Mouse (Mus musculus) brain, embryonic 14.5 days (tissue): ENCODE measurements at regions not wholly inside any gene's neighbourhood (a gene's known extent, or its start where the extent isn't known, plus 50 kb on each side); places are given as distances from the start of the nearest gene placed in this dataset.

ENCODE experiments used
- CTCF ChIP-seq: fragments of 200-500 bp; IDR thresholded peaks from 2 replicates; pipeline ENCODE4 v1.5.1; 2012; ENCODE audit warnings: inconsistent platforms, mild to moderate bottlenecking, moderate library complexity, borderline replicate concordance; ENCODE audit not compliant: insufficient read depth, insufficient read length; ENCODE audit errors: extremely low read depth
- POLR2A ChIP-seq: fragments of 200-500 bp; IDR thresholded peaks from 2 replicates; pipeline ENCODE4 v1.6.1; 2012; ENCODE audit warnings: mild to moderate bottlenecking, inconsistent platforms, borderline replicate concordance; ENCODE audit not compliant: poor library complexity, insufficient read depth, insufficient read length, severe bottlenecking; ENCODE audit errors: extremely low read depth

DNA sequence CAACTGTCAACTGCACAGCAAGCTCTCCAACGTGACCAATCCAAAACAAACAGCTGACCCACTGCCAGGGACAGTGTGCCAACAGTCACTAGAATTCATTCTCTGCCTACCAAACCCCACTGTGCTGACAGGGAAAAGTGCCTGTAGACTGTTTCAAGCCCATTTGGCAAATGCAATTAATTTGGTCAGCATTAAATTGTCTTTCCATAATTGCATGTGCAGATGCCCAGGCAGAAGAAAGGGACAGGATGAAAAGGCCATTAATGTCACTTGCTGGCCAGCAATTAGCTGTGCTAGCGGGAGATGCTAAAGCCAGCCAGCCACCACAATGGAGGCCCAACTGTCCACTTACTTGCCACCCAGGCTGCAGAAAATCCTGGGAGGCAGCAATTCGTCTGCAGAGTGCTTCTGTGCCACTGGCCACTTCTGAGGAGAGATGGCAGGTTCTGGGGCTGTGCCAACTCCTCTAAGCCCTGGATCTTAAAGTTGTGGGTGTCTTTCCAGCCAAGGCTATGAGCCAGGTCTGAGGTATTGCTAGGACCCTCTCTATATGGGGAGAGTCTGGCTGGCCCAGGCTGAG lies 108.8 kb upstream of the Kdm8 start:
- no peak for TF ChIP-seq CTCF
- TF ChIP-seq POLR2A: no peak
